Mouse (Mus musculus) limb, embryonic 11.5 days (tissue): ENCODE data around the gene Nt5m. TPM values are rescaled to one million over a fixed set of nuclear protein-coding genes. Genes with fewer than 3 reads are reported as not detected.

Source experiments
- ATAC-seq: fragments of 200-750 bp; cut with Nextera tagmentation; 2 replicates; pipeline ENCODE4 v1.8.0; 2017; ENCODE audit warnings: low read depth; ENCODE audit not compliant: insufficient number of reproducible peaks, low FRiP score, low TSS enrichment
- DNase-seq: peaks from one replicate; pipeline ENCODE4 v3.0.0-alpha.2; 2015; ENCODE audit warnings: low spot score
- H3K27ac ChIP-seq: fragments of 300-500 bp; sonication (generic); replicated peaks from 2 replicates; pipeline ENCODE4 v1.5.1; 2014; ENCODE audit warnings: low read depth, mild to moderate bottlenecking, low read length
- H3K27me3 ChIP-seq: fragments of 300-500 bp; sonication (generic); 2 replicates; pipeline ENCODE4 v1.6.1; 2014; ENCODE audit warnings: mild to moderate bottlenecking, low read length, mixed read lengths; ENCODE audit not compliant: control insufficient read depth, insufficient read depth
- H3K36me3 ChIP-seq: fragments of 300-500 bp; sonication (generic); 2 replicates; pipeline ENCODE4 v1.6.1; 2014; ENCODE audit warnings: mild to moderate bottlenecking, low read length, moderate library complexity, mixed read lengths; ENCODE audit not compliant: control insufficient read depth, insufficient read depth
- H3K4me1 ChIP-seq: fragments of 300-500 bp; sonication (generic); 2 replicates; pipeline ENCODE4 v1.6.1; 2014; ENCODE audit warnings: low read length, mixed read lengths; ENCODE audit not compliant: control insufficient read depth, insufficient read depth
- H3K4me2 ChIP-seq: fragments of 300-500 bp; sonication (generic); 2 replicates; pipeline ENCODE4 v1.6.1; 2014; ENCODE audit warnings: low read depth, mild to moderate bottlenecking, moderate library complexity; ENCODE audit not compliant: severe bottlenecking
- H3K4me3 ChIP-seq: fragments of 300-500 bp; sonication (generic); 2 replicates; pipeline ENCODE4 v1.5.1; 2014; ENCODE audit warnings: low read depth, low read length
- H3K9ac ChIP-seq: fragments of 300-500 bp; sonication (generic); 2 replicates; pipeline ENCODE4 v1.6.1; 2014; ENCODE audit warnings: mild to moderate bottlenecking, low read length
- H3K9me3 ChIP-seq: fragments of 300-500 bp; sonication (generic); 2 replicates; pipeline ENCODE4 v1.6.1; 2016; ENCODE audit warnings: low read length; ENCODE audit not compliant: control insufficient read depth
- WGBS: fragments of 180-500 bp; shearing (Covaris S2); extraction: QIAGEN DNeasy Blood & Tissue Kit; methylation state at CpG from one replicate; pipeline ENCODE4 v1.1.7; 2014; 5-methylcytosine and 5-hydroxymethylcytosine counted together
- polyA plus RNA-seq: library from polyadenylated mRNA; unstranded; fragments of >200 nt; fragmentation: Nextera tagmentation; extraction: Ambion mirVana; gene quantifications from 2 replicates; pipeline ENCODE4 v1.2.1, GENCODE M21; 2014

Gene Nt5m
- polyA plus RNA-seq, 1 experiment from 2014 or later, result 36.1 TPM

DNA sequence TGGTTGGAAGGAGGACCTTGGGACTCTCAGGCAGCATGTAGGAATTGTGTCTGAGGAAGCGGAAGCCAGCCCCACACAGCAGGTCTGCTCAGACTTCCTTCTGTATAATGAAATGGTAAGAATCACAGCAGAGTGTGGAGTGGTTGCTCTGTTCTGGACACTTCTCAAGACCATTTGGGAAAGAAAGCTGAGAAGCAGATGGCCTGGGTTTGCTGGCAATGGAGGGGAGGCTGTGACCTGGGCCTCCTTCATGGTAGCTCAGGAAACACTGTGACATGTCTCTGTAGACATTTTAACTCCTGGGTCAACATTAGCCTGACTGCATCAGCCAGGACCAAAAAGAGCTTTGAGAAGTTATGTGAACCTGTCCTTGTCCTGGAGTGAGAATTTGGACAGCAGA is 61.7 kb downstream of the Nt5m start:
- no peak for ATAC-seq
- Histone ChIP-seq H3K36me3 (no peaks in the 10 kb centered on the region), H3K9me3 (no peaks in the 10 kb centered on the region), H3K4me1 (no peaks in the 10 kb centered on the region), H3K27ac (no peak overlapping the region), H3K4me3 (no peak overlapping the region), H3K4me2 (no peak overlapping the region), H3K9ac (no peak overlapping the region), H3K27me3 (no peaks in the 10 kb centered on the region)
- 88% methylated on average over 1 of the region's 1 CpGs for WGBS
- no peak for DNase-seq

DNA sequence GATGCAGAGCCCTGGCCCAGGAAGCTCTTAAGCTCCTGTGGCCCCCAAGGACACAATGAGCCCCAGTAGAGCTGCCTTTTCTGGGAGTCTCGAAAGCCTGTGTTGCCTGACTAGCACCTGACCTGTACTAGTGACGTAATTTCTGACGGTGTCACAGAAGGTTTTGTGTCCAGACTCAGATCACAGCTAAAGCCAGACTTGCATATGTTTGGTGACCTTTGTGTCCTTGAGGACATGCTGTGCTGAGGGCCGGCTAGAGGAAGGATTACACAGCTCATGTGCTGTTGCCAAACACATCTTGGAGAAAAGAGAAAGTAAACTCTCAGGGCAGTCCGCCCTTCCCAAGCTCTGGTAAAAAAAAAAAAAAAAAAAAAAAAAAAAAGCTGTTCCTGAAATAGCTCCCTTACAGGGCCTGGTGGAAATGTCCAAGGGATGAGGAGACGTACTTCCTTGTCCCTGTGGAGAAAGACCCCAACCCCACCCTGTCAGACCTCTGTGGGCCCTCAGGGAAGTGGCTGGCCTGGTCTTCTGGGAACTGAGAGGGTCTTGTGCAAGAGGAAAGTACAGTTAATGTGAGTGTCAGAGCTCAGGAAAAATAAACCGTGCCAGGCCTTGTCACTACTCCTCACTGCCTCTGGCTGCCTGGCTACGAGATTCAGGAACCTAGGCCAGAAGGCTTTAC is 62.9 kb downstream of the Nt5m start:
- Histone ChIP-seq H3K4me3 (no peak overlapping the region), H3K4me2 (no peak overlapping the region), H3K4me1 (no peaks in the 10 kb centered on the region), H3K9me3 (no peaks in the 10 kb centered on the region), H3K9ac (no peak overlapping the region), H3K36me3 (no peaks in the 10 kb centered on the region), H3K27ac (no peak overlapping the region), H3K27me3 (no peaks in the 10 kb centered on the region)
- ATAC-seq (no peak), DNase-seq (no peak)
- WGBS, result 69% methylated on average over 8 of the region's 8 CpGs

DNA sequence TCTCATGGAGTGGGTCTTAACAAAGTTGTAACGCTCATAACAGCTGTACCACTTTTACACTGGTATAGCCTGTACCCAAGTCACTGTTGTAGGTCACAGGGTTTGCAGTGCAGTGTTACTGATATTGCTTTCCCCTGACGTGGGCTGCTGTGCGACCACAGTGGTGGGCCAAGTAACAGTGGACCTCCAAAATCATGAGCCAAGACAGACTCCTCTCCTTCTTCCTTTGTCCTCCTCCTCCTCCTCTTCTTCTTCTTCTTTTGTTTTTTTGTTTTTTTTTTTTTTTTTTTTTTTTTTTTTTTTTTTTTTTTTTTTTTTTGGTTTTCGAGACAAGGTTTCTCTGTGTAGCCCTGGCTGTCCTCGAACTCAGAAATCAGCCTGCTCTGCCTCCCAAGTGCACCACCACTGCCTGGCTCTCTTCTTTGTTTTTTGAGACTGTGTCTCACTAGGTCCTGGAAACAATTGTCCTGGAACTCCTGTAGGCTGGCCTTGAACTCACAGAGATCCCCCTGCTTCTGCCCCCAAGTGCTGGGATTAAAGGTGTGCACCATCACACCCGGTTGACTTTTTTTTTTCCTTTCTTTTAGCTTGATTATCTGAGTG is 67.4 kb downstream of the Nt5m start:
- no peaks in the 10 kb centered on the region for H3K36me3 ChIP-seq
- 86% methylated on average over 6 of the region's 6 CpGs for WGBS
- H3K27ac ChIP-seq, result no peak overlapping the region
- H3K4me1 ChIP-seq, result no peaks in the 10 kb centered on the region
- H3K4me2 ChIP-seq, result no peak overlapping the region
- H3K9ac ChIP-seq, result no peak overlapping the region
- no peak for DNase-seq
- H3K9me3 ChIP-seq, result no peaks in the 10 kb centered on the region
- H3K27me3 ChIP-seq, result no peaks in the 10 kb centered on the region
- H3K4me3 ChIP-seq, result no peak overlapping the region
- ATAC-seq, result no peak

DNA sequence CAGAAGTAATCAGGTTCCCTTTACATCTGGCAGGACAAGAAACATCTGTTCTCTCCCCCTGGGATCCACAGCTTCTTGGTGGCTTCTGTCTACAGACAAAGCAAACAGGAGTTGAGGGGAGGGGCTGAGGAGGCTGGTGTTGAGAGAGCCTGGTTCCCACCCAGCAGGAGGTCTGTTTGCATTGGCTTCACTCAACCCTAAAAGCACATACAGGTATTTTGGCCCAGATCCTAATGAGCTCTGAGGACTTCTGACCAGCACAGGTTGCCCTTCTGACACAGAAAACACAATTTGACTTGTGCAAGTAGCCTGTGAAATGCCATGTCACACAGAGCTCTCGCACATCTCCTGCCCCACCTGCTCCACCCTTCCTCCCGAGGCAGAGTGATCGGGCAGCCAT is 69.2 kb downstream of the Nt5m start:
- whole genome bisulfite sequencing, result 76% methylated on average over 3 of the region's 3 CpGs
- Histone ChIP-seq H3K9me3 (no peaks in the 10 kb centered on the region), H3K27ac (no peak overlapping the region)

DNA sequence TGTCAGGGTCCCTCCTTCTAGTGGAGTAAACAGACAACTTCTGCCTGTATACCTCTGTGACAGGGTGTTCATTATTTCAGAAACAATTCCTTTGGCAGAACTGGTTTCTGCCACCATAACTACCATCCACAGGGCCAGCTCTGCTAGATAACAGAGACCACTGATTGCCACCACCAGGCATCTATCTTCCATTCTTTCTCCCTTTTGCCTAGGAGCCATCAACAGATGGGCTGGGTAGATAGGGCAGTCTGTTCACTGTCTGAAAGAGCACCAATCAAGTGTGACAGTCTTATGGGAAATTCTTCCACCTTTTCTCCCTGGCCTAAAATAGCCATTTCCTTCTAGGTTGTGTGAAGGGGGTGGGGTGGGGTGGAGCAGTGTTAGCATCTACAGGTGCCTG is 71.3 kb downstream of the Nt5m start:
- H3K4me2 ChIP-seq, result no peak overlapping the region

More for the DNA sequence above, 69.2 kb downstream of the Nt5m start:
- DNase-seq (no peak), ATAC-seq (no peak)
- no peak overlapping the region for H3K4me3 ChIP-seq
- no peaks in the 10 kb centered on the region for H3K36me3 ChIP-seq
- H3K9ac ChIP-seq, result no peak overlapping the region
- H3K27me3 ChIP-seq, result no peaks in the 10 kb centered on the region
- H3K4me1 ChIP-seq, result no peaks in the 10 kb centered on the region
- no peak overlapping the region for H3K4me2 ChIP-seq

DNA sequence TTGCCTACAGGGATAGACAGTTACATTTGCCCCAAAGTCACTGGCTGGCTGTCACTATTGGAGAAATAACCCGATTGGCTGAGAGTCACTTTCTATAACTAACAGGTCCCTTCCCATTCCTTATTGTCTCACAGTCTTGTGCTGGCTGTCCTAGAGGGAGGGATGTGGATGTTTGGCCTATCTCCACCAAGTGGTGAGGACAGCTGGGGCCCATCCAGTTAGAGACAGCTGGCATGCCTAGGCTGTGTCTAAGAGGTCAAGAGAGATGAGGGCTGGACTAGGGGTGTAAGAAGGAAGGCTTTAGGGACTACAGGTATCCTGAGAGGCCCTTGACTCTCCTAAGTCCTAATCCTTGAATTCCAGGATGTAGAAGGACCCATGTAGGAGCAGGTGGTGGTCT is 72.3 kb downstream of the Nt5m start:
- WGBS, result 77% methylated on average over 1 of the region's 1 CpGs
- Histone ChIP-seq H3K9me3 (no peaks in the 10 kb centered on the region), H3K27me3 (no peaks in the 10 kb centered on the region), H3K27ac (no peak overlapping the region), H3K9ac (no peak overlapping the region), H3K36me3 (no peaks in the 10 kb centered on the region), H3K4me2 (no peak overlapping the region), H3K4me1 (no peaks in the 10 kb centered on the region), H3K4me3 (no peak overlapping the region)
- no peak for ATAC-seq
- no peak for DNase-seq

More for the DNA sequence above, 71.3 kb downstream of the Nt5m start:
- no peaks in the 10 kb centered on the region for H3K4me1 ChIP-seq
- H3K36me3 ChIP-seq, result no peaks in the 10 kb centered on the region
- H3K27ac ChIP-seq, result no peak overlapping the region
- no peak for DNase-seq
- no peak for ATAC-seq
- H3K9ac ChIP-seq, result no peak overlapping the region
- no peak overlapping the region for H3K4me3 ChIP-seq
- H3K9me3 ChIP-seq, result no peaks in the 10 kb centered on the region
- no peaks in the 10 kb centered on the region for H3K27me3 ChIP-seq

DNA sequence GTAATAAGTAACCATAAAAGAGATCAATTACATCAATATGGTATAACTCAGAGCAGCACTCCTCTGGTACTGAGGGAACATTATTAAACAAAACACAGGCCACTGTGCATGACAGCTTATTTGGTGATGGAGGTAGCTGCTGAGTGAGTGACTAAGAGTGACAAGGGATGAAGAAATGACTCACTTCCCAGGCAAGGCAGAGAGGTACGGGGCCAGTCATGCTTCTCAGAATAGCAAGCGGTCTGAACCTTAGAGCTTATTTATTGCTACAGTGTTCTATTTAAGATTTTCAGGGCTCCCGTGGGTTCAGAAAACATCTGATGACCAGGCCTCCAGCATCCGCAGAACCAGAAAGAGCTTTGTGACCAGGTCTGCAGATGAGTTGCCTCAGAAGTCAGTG is 74.5 kb downstream of the Nt5m start:
- Histone ChIP-seq H3K9me3 (no peaks in the 10 kb centered on the region), H3K4me1 (no peaks in the 10 kb centered on the region), H3K4me2 (no peak overlapping the region), H3K9ac (no peak overlapping the region), H3K4me3 (no peak overlapping the region), H3K36me3 (no peaks in the 10 kb centered on the region), H3K27ac (no peak overlapping the region), H3K27me3 (no peaks in the 10 kb centered on the region)
- DNase-seq, result no peak
- 77% methylated on average over 4 of the region's 4 CpGs for WGBS
- no peak for ATAC-seq

DNA sequence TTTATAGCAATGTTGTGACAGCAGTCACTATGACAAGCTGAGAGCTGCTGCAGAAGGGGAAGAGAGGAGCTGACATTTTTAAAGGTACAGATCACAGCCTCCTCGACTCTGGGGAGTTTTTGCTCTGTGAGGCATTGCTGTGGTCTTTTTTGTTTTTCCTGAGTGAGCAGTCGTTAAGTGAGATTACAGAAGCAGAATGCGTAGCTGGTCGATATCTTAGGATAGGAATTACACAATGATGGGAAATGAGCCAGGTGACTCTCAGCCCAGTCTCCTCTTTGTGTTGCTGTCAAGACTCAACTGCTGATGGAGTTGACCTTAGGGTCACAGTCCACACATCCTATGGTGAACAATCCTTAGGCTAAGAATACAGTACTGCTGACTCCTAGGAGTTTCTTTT is 78.8 kb downstream of the Nt5m start:
- 78% methylated on average over 4 of the region's 4 CpGs for WGBS
- DNase-seq, result no peak
- no peak overlapping the region for H3K9ac ChIP-seq
- H3K4me2 ChIP-seq, result no peak overlapping the region
- no peaks in the 10 kb centered on the region for H3K27me3 ChIP-seq
- no peak overlapping the region for H3K27ac ChIP-seq
- ATAC-seq, result no peak
- H3K4me1 ChIP-seq, result no peaks in the 10 kb centered on the region
- H3K36me3 ChIP-seq, result no peaks in the 10 kb centered on the region
- H3K9me3 ChIP-seq, result no peaks in the 10 kb centered on the region
- no peak overlapping the region for H3K4me3 ChIP-seq

DNA sequence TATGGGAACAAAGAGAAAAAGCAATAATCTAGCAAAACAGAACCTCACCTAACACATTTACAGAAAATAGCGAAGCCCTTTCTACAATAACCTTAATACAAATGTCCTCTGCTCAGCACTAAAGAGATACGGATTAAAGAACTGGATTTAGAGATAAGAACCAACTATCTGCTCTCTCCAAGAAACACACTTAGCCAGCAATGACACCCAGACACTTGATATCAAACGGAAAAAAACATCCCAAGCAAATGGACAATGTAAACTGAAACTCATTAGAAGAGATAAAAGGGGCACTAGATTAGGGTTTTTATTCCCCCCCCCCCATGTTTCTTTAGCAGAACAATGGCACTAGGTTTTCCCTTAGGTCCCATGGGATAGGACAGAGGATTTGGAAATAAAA is 80.2 kb downstream of the Nt5m start:
- 80% methylated on average over 3 of the region's 3 CpGs for WGBS

More for the DNA sequence above, 80.2 kb downstream of the Nt5m start:
- DNase-seq (no peak), ATAC-seq (no peak)
- Histone ChIP-seq H3K27ac (no peak overlapping the region), H3K36me3 (no peaks in the 10 kb centered on the region), H3K9me3 (no peaks in the 10 kb centered on the region), H3K4me3 (no peak overlapping the region), H3K4me2 (no peak overlapping the region), H3K9ac (no peak overlapping the region), H3K27me3 (no peaks in the 10 kb centered on the region), H3K4me1 (no peaks in the 10 kb centered on the region)
